Mouse (Mus musculus): ENCODE measurements around the gene Mea1.

Mea1 gene

GRCm38 (mm10) chr17:46669911-46670310 is 8.7 kb upstream of the Mea1 start:
- no peak for DNase-seq (ENCODE audit: low spot score)

- DNase-seq (ENCODE audit: low spot score), result peak; percentile 89
These were observed 4.6 kb upstream of the Mea1 start, which contains the start of gene Rrp36 for GRCm38 (mm10) chr17:46673850-46674529. Gene Rrp36, minus strand, starts transcription at chr17:46674352.

GRCm38 (mm10) chr17:46674530-46675283 is 3.9 kb upstream of the Mea1 start:
- DNase-seq (ENCODE audit: low spot score), result no peak

GRCm38 (mm10) chr17:46678911-46679310 is 318 bp downstream of the Mea1 start:
- no peak for DNase-seq (ENCODE audit: low spot score)

- DNase-seq (ENCODE audit: low spot score), result peak; percentile 37
These were observed 1.5 kb downstream of the Mea1 start for GRCm38 (mm10) chr17:46679843-46680759.

- DNase-seq (ENCODE audit: low spot score), result peak; percentile 97
These were observed 2.3 kb downstream of the Mea1 start, which contains the start of gene Klhdc3 for GRCm38 (mm10) chr17:46680760-46681373. Gene Klhdc3, minus strand, starts transcription at chr17:46680914.

- no peak for DNase-seq (ENCODE audit: low spot score)
These were observed 3.0 kb downstream of the Mea1 start for GRCm38 (mm10) chr17:46681466-46682118.

- DNase-seq (ENCODE audit: low spot score), result no peak
These were observed 4.2 kb downstream of the Mea1 start for GRCm38 (mm10) chr17:46682654-46683389.

GRCm38 (mm10) chr17:46685913-46686312 is 7.3 kb downstream of the Mea1 start:
- DNase-seq (ENCODE audit: low spot score), result no peak

- DNase-seq (ENCODE audit: low spot score), result no peak
These were observed 12.1 kb downstream of the Mea1 start for GRCm38 (mm10) chr17:46690665-46691064.

- DNase-seq (ENCODE audit: low spot score), result no peak
These were observed 12.8 kb downstream of the Mea1 start for GRCm38 (mm10) chr17:46691390-46691789.

GRCm38 (mm10) chr17:46694517-46695063 is 16.0 kb downstream of the Mea1 start:
- DNase-seq (ENCODE audit: low spot score), result no peak

- no peak for DNase-seq (ENCODE audit: low spot score)
These were observed 19.9 kb downstream of the Mea1 start for GRCm38 (mm10) chr17:46698515-46698914.

- no peak for DNase-seq (ENCODE audit: low spot score)
These were observed 20.7 kb downstream of the Mea1 start for GRCm38 (mm10) chr17:46699245-46699644.

- DNase-seq (ENCODE audit: low spot score), result no peak
These were observed 21.3 kb downstream of the Mea1 start for GRCm38 (mm10) chr17:46699912-46700311.

- no peak for DNase-seq (ENCODE audit: low spot score)
These were observed 22.9 kb downstream of the Mea1 start for GRCm38 (mm10) chr17:46701489-46701888.

- DNase-seq (ENCODE audit: low spot score), result no peak
These were observed 23.5 kb downstream of the Mea1 start for GRCm38 (mm10) chr17:46702100-46702499.

- no peak for DNase-seq (ENCODE audit: low spot score)
These were observed 23.9 kb downstream of the Mea1 start for GRCm38 (mm10) chr17:46702506-46702905.

GRCm38 (mm10) chr17:46703971-46704886 is 25.6 kb downstream of the Mea1 start:
- DNase-seq (ENCODE audit: low spot score), result no peak

All from T-cell, adult 2 months (primary cell).